Mouse (Mus musculus): Measurements from ENCODE around the gene Pkib. TPM values are rescaled to one million over a fixed set of nuclear protein-coding genes. Genes with fewer than 3 reads are reported as not detected.

The Pkib gene
- polyA plus RNA-seq (2015; fragmentation: Nextera tagmentation; extraction: Ambion mirVana) = 2.2 and 2.7 TPM in 2 replicates

- Histone ChIP-seq H3K27me3 (replicated peaks; ENCODE audit: control insufficient read depth, insufficient read depth, low read length) (no peaks in the 10 kb centered on the region), H3K36me3 (ENCODE audit: control insufficient read depth, insufficient read depth) (no peaks in the 10 kb centered on the region), H3K9ac (replicated peaks; ENCODE audit: low read depth, low read length) (peak within 1 kb of the TSS; percentile 61), H3K4me3 (replicated peaks; ENCODE audit: low read length) (peak within 1 kb of the TSS; percentile 59), H3K4me2 (ENCODE audit: low read length) (peak within 1 kb of the TSS; percentile 93), H3K27ac (ENCODE audit: low read length) (no peak within 1 kb of the TSS), H3K4me1 (replicated peaks; ENCODE audit: control insufficient read depth, insufficient read depth, low read length) (peaks cover 12% of the 10 kb centered on the region), H3K9me3 (ENCODE audit: control insufficient read depth, low read length) (no peaks in the 10 kb centered on the region; the same call in 1 of the 2 replicates)
- WGBS = under 1% methylated on average over 38 of the region's 41 CpGs
- ATAC-seq = peak; percentile 97
These were observed at the start of gene Pkib for GRCm38 (mm10) chr10:57631896-57632867. Gene Pkib (plus strand): TSS chr10:57631981.

- no peak for ATAC-seq
- no peaks in the 10 kb centered on the region for H3K27me3 ChIP-seq (replicated peaks; ENCODE audit: control insufficient read depth, insufficient read depth, low read length)
These were observed 47.9 kb upstream of the Pkib start for GRCm38 (mm10) chr10:57583927-57584326.

GRCm38 (mm10) chr10:57594266-57594665 lies 37.5 kb upstream of the Pkib start:
- Histone ChIP-seq H3K36me3 (ENCODE audit: control insufficient read depth, insufficient read depth) (no peaks in the 10 kb centered on the region), H3K4me2 (ENCODE audit: low read length) (no peak overlapping the region), H3K9me3 (ENCODE audit: control insufficient read depth, low read length) (no peaks in the 10 kb centered on the region), H3K27me3 (replicated peaks; ENCODE audit: control insufficient read depth, insufficient read depth, low read length) (no peaks in the 10 kb centered on the region), H3K4me3 (replicated peaks; ENCODE audit: low read length) (no peak overlapping the region), H3K4me1 (replicated peaks; ENCODE audit: control insufficient read depth, insufficient read depth, low read length) (no peaks in the 10 kb centered on the region), H3K9ac (replicated peaks; ENCODE audit: low read depth, low read length) (no peak overlapping the region), H3K27ac (ENCODE audit: low read length) (no peak overlapping the region)
- ATAC-seq = no peak
- 74% methylated on average over 2 of the region's 2 CpGs for WGBS

More at GRCm38 (mm10) chr10:57583927-57584326, 47.9 kb upstream of the Pkib start:
- 56% methylated on average over 1 of the region's 1 CpGs for WGBS
- H3K27ac ChIP-seq (ENCODE audit: low read length) = no peak overlapping the region
- no peak overlapping the region for H3K4me3 ChIP-seq (replicated peaks; ENCODE audit: low read length)
- no peaks in the 10 kb centered on the region for H3K36me3 ChIP-seq (ENCODE audit: control insufficient read depth, insufficient read depth)
- no peaks in the 10 kb centered on the region for H3K4me1 ChIP-seq (replicated peaks; ENCODE audit: control insufficient read depth, insufficient read depth, low read length)
- no peaks in the 10 kb centered on the region for H3K9me3 ChIP-seq (ENCODE audit: control insufficient read depth, low read length)
- no peak overlapping the region for H3K9ac ChIP-seq (replicated peaks; ENCODE audit: low read depth, low read length)
- H3K4me2 ChIP-seq (ENCODE audit: low read length) = no peak overlapping the region

- Histone ChIP-seq H3K9me3 (ENCODE audit: control insufficient read depth, low read length) (no peaks in the 10 kb centered on the region), H3K27ac (ENCODE audit: low read length) (no peak overlapping the region), H3K4me3 (replicated peaks; ENCODE audit: low read length) (no peak overlapping the region), H3K36me3 (ENCODE audit: control insufficient read depth, insufficient read depth) (no peaks in the 10 kb centered on the region), H3K4me2 (ENCODE audit: low read length) (no peak overlapping the region), H3K9ac (replicated peaks; ENCODE audit: low read depth, low read length) (no peak overlapping the region), H3K27me3 (replicated peaks; ENCODE audit: control insufficient read depth, insufficient read depth, low read length) (no peaks in the 10 kb centered on the region), H3K4me1 (replicated peaks; ENCODE audit: control insufficient read depth, insufficient read depth, low read length) (no peaks in the 10 kb centered on the region)
- ATAC-seq = no peak
- WGBS = 83% methylated on average over 2 of the region's 2 CpGs
These were observed 34.6 kb upstream of the Pkib start for GRCm38 (mm10) chr10:57597172-57597571.

GRCm38 (mm10) chr10:57602951-57603350 lies 28.8 kb upstream of the Pkib start:
- H3K9me3 ChIP-seq (ENCODE audit: control insufficient read depth, low read length) = no peaks in the 10 kb centered on the region
- no peak overlapping the region for H3K4me3 ChIP-seq (replicated peaks; ENCODE audit: low read length)
- no peaks in the 10 kb centered on the region for H3K36me3 ChIP-seq (ENCODE audit: control insufficient read depth, insufficient read depth)
- ATAC-seq = no peak
- no peak overlapping the region for H3K9ac ChIP-seq (replicated peaks; ENCODE audit: low read depth, low read length)
- no peak overlapping the region for H3K27ac ChIP-seq (ENCODE audit: low read length)
- no peaks in the 10 kb centered on the region for H3K4me1 ChIP-seq (replicated peaks; ENCODE audit: control insufficient read depth, insufficient read depth, low read length)
- 93% methylated on average over 4 of the region's 4 CpGs for WGBS
- H3K4me2 ChIP-seq (ENCODE audit: low read length) = no peak overlapping the region
- no peaks in the 10 kb centered on the region for H3K27me3 ChIP-seq (replicated peaks; ENCODE audit: control insufficient read depth, insufficient read depth, low read length)

- Histone ChIP-seq H3K9ac (replicated peaks; ENCODE audit: low read depth, low read length) (no peak overlapping the region), H3K9me3 (ENCODE audit: control insufficient read depth, low read length) (no peaks in the 10 kb centered on the region), H3K27me3 (replicated peaks; ENCODE audit: control insufficient read depth, insufficient read depth, low read length) (no peaks in the 10 kb centered on the region), H3K4me2 (ENCODE audit: low read length) (no peak overlapping the region), H3K27ac (ENCODE audit: low read length) (no peak overlapping the region), H3K36me3 (ENCODE audit: control insufficient read depth, insufficient read depth) (no peaks in the 10 kb centered on the region), H3K4me3 (replicated peaks; ENCODE audit: low read length) (no peak overlapping the region), H3K4me1 (replicated peaks; ENCODE audit: control insufficient read depth, insufficient read depth, low read length) (no peaks in the 10 kb centered on the region)
- 60% methylated on average over 10 of the region's 10 CpGs for WGBS
- ATAC-seq = no peak; the same call in 1 of the 2 replicates
These were observed 8.5 kb upstream of the Pkib start for GRCm38 (mm10) chr10:57623311-57623710.

GRCm38 (mm10) chr10:57627773-57628172 lies 4.0 kb upstream of the Pkib start:
- 88% methylated on average over 2 of the region's 2 CpGs for WGBS
- Histone ChIP-seq H3K9ac (replicated peaks; ENCODE audit: low read depth, low read length) (no peak overlapping the region), H3K4me2 (ENCODE audit: low read length) (no peak overlapping the region)

GRCm38 (mm10) chr10:57630557-57630956 lies 1.2 kb upstream of the Pkib start:
- H3K9ac ChIP-seq (replicated peaks; ENCODE audit: low read depth, low read length) = no peak overlapping the region

More at GRCm38 (mm10) chr10:57627773-57628172, 4.0 kb upstream of the Pkib start:
- Histone ChIP-seq H3K9me3 (ENCODE audit: control insufficient read depth, low read length) (no peaks in the 10 kb centered on the region; the same call in 1 of the 2 replicates), H3K4me3 (replicated peaks; ENCODE audit: low read length) (no peak overlapping the region), H3K36me3 (ENCODE audit: control insufficient read depth, insufficient read depth) (no peaks in the 10 kb centered on the region), H3K4me1 (replicated peaks; ENCODE audit: control insufficient read depth, insufficient read depth, low read length) (peaks cover 12% of the 10 kb centered on the region), H3K27ac (ENCODE audit: low read length) (no peak overlapping the region), H3K27me3 (replicated peaks; ENCODE audit: control insufficient read depth, insufficient read depth, low read length) (no peaks in the 10 kb centered on the region)
- ATAC-seq = no peak

GRCm38 (mm10) chr10:57632868-57633240 lies 1.1 kb downstream of the Pkib start:
- H3K4me1 ChIP-seq (replicated peaks; ENCODE audit: control insufficient read depth, insufficient read depth, low read length) = peaks cover 12% of the 10 kb centered on the region
- no peak overlapping the region for H3K27ac ChIP-seq (ENCODE audit: low read length)
- H3K27me3 ChIP-seq (replicated peaks; ENCODE audit: control insufficient read depth, insufficient read depth, low read length) = no peaks in the 10 kb centered on the region
- peak overlapping the region; percentile 59 for H3K4me3 ChIP-seq (replicated peaks; ENCODE audit: low read length)
- H3K36me3 ChIP-seq (ENCODE audit: control insufficient read depth, insufficient read depth) = no peaks in the 10 kb centered on the region
- no peak overlapping the region for H3K9ac ChIP-seq (replicated peaks; ENCODE audit: low read depth, low read length)
- H3K4me2 ChIP-seq (ENCODE audit: low read length) = peak overlapping the region; percentile 93; the same call in 1 of the 2 replicates
- no peak for ATAC-seq
- WGBS = 83% methylated on average over 4 of the region's 4 CpGs
- H3K9me3 ChIP-seq (ENCODE audit: control insufficient read depth, low read length) = no peaks in the 10 kb centered on the region; the same call in 1 of the 2 replicates

More at GRCm38 (mm10) chr10:57630557-57630956, 1.2 kb upstream of the Pkib start:
- Histone ChIP-seq H3K4me2 (ENCODE audit: low read length) (no peak overlapping the region), H3K9me3 (ENCODE audit: control insufficient read depth, low read length) (no peaks in the 10 kb centered on the region; the same call in 1 of the 2 replicates), H3K27ac (ENCODE audit: low read length) (no peak overlapping the region), H3K4me1 (replicated peaks; ENCODE audit: control insufficient read depth, insufficient read depth, low read length) (peaks cover 12% of the 10 kb centered on the region), H3K36me3 (ENCODE audit: control insufficient read depth, insufficient read depth) (no peaks in the 10 kb centered on the region), H3K27me3 (replicated peaks; ENCODE audit: control insufficient read depth, insufficient read depth, low read length) (no peaks in the 10 kb centered on the region), H3K4me3 (replicated peaks; ENCODE audit: low read length) (no peak overlapping the region)
- no peak for ATAC-seq
- WGBS = 97% methylated on average over 2 of the region's 2 CpGs
